Mouse (Mus musculus): ENCODE measurements around the gene Tbx10. TPM values are rescaled to one million over a fixed set of nuclear protein-coding genes. Genes with fewer than 3 reads are reported as not detected.

Tbx10 gene
- polyA plus RNA-seq (2012; rRNA removed), result 0.08 and 0.33 TPM in 2 replicates

DNA sequence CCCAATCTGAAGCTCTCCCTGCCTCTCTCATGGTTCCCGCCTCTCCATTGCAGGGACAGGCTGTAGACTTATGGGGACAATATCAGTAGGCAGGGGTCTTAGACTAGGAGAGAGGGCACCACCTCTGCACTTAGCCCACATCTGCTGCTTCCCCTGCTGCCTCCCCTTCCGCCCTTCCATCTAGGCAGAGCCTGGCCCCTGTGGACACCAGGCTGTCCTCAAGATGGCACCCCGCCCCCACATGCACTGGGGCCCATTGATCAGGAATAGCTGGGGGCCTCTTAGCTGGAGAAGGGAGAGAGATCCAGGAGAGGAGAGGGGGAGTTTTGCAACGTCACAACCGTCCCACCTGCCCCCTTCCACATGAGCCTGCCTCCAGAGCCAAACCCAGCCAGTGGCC lies at the start of gene Tbx10:
Tbx10 (plus strand) TSS at position 337 of the 400 bp plus-strand sequence.
- H3K4me1 ChIP-seq (ENCODE audit: control insufficient read depth, insufficient read depth, low read length), result no peaks in the 10 kb centered on the region
- no peak within 1 kb of the TSS for H3K27ac ChIP-seq (ENCODE audit: insufficient read depth, low read length)
- H3K4me3 ChIP-seq (replicated peaks; ENCODE audit: insufficient read depth, low read depth, low read length), result no peak within 1 kb of the TSS
- TF ChIP-seq POLR2A (IDR thresholded peaks at IDR 0.05; ENCODE audit: borderline replicate concordance, insufficient read depth, low read length) (no peak), CTCF (IDR thresholded peaks at IDR 0.05; ENCODE audit: borderline replicate concordance, insufficient read depth, low read depth, low read length) (no peak)
- WGBS, result 45% methylated on average over 5 of the region's 5 CpGs
- no peak for DNase-seq
- H3K27me3 ChIP-seq (ENCODE audit: control insufficient read depth, insufficient read depth, low read length), result no peaks in the 10 kb centered on the region

DNA sequence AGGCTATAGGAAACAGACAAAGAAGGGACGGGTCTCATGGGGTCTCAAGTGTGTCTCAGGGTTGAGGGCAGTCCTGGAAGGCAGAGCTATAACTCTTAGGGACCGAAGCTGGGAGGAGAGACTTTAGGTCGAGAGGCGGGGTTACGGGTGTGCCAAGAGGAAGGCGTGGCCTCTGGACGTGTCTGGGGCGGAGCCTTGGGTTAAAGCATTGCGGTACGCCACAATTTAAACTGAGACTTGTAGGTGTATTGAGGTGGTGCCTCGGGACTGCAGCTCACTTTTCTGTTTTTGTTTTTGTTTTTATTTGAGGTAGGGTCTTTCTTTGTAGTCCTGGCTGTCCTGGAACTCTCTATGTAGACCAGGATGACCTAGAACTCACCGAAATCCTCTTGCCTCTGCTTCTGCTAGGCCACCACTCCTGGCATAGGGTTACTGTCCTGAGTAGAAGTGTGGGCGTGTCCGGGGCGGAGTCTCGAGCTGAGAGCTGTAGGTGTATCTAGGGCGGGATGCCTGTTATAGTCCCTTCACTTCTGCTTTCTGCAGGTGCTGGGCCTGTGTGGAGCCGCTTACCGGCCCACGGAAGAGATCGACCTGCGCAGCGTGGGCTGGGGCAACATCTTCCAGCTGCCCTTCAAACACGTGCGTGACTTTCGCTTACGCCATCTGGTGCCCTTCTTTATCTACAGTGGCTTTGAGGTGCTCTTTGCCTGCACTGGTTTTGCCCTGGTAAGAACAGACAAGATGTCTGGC lies 49.4 kb upstream of the Tbx10 start:
- Histone ChIP-seq H3K4me1 (ENCODE audit: control insufficient read depth, insufficient read depth, low read length) (no peaks in the 10 kb centered on the region), H3K4me3 (replicated peaks; ENCODE audit: insufficient read depth, low read depth, low read length) (peak overlapping the region; percentile 27), H3K27ac (ENCODE audit: insufficient read depth, low read length) (no peak overlapping the region), H3K27me3 (ENCODE audit: control insufficient read depth, insufficient read depth, low read length) (no peaks in the 10 kb centered on the region)
- no peak for DNase-seq
- 27% methylated on average over 27 of the region's 27 CpGs for WGBS
- TF ChIP-seq POLR2A (IDR thresholded peaks at IDR 0.05; ENCODE audit: borderline replicate concordance, insufficient read depth, low read length), result no peak

DNA sequence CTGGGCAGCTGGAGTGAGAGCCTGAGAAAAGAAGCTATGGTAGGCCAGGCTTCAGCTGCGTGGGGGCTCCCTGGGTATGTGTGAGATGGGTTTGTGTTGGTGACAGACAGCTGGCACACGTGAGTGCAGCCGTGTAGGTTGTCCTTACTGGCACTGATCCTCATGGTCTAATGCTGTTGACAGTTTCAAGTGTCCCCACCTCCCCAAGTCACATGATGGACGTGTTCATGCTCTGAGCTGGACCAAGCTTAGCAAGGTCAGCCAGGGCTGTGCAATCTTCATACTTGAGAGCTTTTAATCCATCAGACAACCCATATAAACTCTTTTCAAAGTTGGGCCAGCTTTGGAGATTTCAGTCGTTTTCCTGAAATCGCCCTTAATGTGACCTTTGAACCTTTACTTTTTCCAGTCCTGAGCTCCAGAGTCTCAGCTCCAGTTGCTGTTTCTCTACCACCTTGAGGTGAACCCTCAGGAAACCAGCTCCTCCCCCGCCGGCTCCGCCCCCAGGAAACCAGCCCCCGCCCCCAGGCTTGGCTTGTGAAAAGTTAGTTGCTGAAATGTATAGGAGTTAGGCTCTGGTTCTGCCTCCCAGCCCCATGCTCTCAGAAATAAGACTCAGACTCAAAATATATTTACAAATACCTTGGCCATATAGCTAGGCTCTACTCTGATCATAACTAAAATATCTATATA lies 46.5 kb upstream of the Tbx10 start:
- no peaks in the 10 kb centered on the region for H3K27me3 ChIP-seq (ENCODE audit: control insufficient read depth, insufficient read depth, low read length)
- H3K4me3 ChIP-seq (replicated peaks; ENCODE audit: insufficient read depth, low read depth, low read length), result no peak overlapping the region
- no peak for DNase-seq
- no peaks in the 10 kb centered on the region for H3K4me1 ChIP-seq (ENCODE audit: control insufficient read depth, insufficient read depth, low read length)
- 37% methylated on average over 10 of the region's 10 CpGs for WGBS
- H3K27ac ChIP-seq (ENCODE audit: insufficient read depth, low read length), result no peak overlapping the region
- TF ChIP-seq POLR2A (IDR thresholded peaks at IDR 0.05; ENCODE audit: borderline replicate concordance, insufficient read depth, low read length) (no peak), CTCF (IDR thresholded peaks at IDR 0.05; ENCODE audit: borderline replicate concordance, insufficient read depth, low read depth, low read length) (no peak)

DNA sequence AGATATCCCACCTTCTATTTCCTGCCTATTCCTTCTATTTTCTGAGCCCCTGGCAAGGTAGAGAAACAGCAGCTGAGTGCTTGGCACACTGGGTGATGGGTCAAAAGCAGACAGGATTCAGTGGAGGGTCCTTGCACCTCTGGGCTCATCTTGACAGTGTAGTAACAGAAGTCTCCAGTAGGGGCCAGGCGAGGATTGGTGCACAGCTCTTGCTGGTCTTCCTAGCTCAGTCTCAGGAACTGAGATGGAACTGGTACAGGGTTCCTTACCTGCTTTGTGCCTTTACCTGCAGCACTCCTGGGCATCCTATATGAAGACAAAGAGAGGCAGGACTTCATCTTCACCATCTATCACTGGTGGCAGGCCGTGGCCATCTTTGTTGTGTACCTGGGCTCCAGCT lies 45.8 kb upstream of the Tbx10 start:
- DNase-seq, result peak; percentile 54 to 67
- Histone ChIP-seq H3K27ac (ENCODE audit: insufficient read depth, low read length) (no peak overlapping the region), H3K4me1 (ENCODE audit: control insufficient read depth, insufficient read depth, low read length) (no peaks in the 10 kb centered on the region), H3K27me3 (ENCODE audit: control insufficient read depth, insufficient read depth, low read length) (no peaks in the 10 kb centered on the region), H3K4me3 (replicated peaks; ENCODE audit: insufficient read depth, low read depth, low read length) (no peak overlapping the region)
- TF ChIP-seq POLR2A (IDR thresholded peaks at IDR 0.05; ENCODE audit: borderline replicate concordance, insufficient read depth, low read length), result no peak
- TF ChIP-seq CTCF (IDR thresholded peaks at IDR 0.05; ENCODE audit: borderline replicate concordance, insufficient read depth, low read depth, low read length), result peak; percentile 97
- WGBS, result 18% methylated on average over 2 of the region's 2 CpGs

DNA sequence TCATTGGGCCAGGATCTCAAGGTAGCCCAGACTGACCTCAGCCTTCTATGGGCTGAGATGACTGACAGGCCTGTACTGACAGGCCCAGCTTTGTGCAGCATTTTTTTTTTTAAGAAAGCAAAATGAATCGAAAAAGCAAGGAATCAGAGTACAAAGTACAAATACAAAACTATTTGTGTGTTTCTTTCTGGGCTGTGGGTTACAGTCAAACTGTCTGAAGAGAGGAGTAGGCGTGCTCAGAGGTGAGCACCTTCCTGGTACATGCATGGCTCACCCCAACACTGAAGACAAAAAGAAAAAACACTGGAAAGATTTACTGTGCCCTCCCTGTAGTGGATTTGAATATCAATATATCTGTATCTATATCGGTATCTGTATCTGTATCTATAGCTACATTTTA lies 44.7 kb upstream of the Tbx10 start:
- TF ChIP-seq POLR2A (IDR thresholded peaks at IDR 0.05; ENCODE audit: borderline replicate concordance, insufficient read depth, low read length) (no peak), CTCF (IDR thresholded peaks at IDR 0.05; ENCODE audit: borderline replicate concordance, insufficient read depth, low read depth, low read length) (no peak)
- no peak overlapping the region for H3K4me3 ChIP-seq (replicated peaks; ENCODE audit: insufficient read depth, low read depth, low read length)
- no peaks in the 10 kb centered on the region for H3K4me1 ChIP-seq (ENCODE audit: control insufficient read depth, insufficient read depth, low read length)
- DNase-seq, result no peak
- 79% methylated on average over 3 of the region's 3 CpGs for WGBS
- no peak overlapping the region for H3K27ac ChIP-seq (ENCODE audit: insufficient read depth, low read length)
- no peaks in the 10 kb centered on the region for H3K27me3 ChIP-seq (ENCODE audit: control insufficient read depth, insufficient read depth, low read length)

DNA sequence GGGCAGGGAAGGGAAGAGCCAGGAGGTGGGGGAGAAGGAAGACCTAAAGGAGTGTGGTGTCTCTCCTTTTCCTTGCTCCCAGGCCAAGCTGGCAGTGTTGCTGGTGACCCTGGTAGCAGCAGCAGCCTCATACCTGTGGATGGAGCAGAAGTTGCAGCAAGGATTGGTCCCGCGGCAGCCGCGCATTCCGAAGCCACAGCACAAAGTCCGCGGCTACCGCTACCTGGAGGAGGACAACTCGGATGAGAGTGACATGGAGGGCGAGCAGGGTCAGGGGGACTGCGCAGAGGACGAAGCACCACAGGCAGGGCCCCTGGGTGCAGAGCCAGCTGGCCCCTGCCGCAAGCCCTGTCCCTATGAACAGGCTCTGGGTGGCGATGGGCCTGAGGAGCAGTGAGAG lies 44.0 kb upstream of the Tbx10 start:
- DNase-seq, result no peak
- H3K4me3 ChIP-seq (replicated peaks; ENCODE audit: insufficient read depth, low read depth, low read length), result no peak overlapping the region
- WGBS, result 75% methylated on average over 14 of the region's 14 CpGs
- no peak for TF ChIP-seq POLR2A (IDR thresholded peaks at IDR 0.05; ENCODE audit: borderline replicate concordance, insufficient read depth, low read length)
- no peak for TF ChIP-seq CTCF (IDR thresholded peaks at IDR 0.05; ENCODE audit: borderline replicate concordance, insufficient read depth, low read depth, low read length)
- no peaks in the 10 kb centered on the region for H3K4me1 ChIP-seq (ENCODE audit: control insufficient read depth, insufficient read depth, low read length)
- no peak overlapping the region for H3K27ac ChIP-seq (ENCODE audit: insufficient read depth, low read length)
- H3K27me3 ChIP-seq (ENCODE audit: control insufficient read depth, insufficient read depth, low read length), result no peaks in the 10 kb centered on the region

DNA sequence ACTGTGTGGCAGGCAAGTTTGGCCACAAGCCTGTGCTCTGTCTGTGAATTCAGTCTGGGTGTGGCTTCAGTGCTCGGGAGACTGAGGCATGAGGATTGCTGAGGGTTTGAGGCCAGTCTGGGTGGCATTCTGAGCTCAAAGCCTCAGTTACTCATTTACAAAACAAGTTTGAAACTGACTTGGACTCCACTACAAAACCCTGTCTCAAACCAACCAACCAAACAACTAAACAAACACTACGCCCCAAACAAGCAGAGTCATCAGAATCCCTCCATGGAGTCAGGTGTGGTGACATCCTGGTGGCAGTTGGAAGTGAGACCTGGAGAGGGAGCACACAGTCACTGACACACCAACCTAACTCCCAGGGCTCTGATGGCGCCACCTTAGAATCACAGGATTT lies 42.2 kb upstream of the Tbx10 start:
- WGBS, result 73% methylated on average over 3 of the region's 3 CpGs
- no peak overlapping the region for H3K4me3 ChIP-seq (replicated peaks; ENCODE audit: insufficient read depth, low read depth, low read length)
- TF ChIP-seq CTCF (IDR thresholded peaks at IDR 0.05; ENCODE audit: borderline replicate concordance, insufficient read depth, low read depth, low read length), result no peak
- no peak for TF ChIP-seq POLR2A (IDR thresholded peaks at IDR 0.05; ENCODE audit: borderline replicate concordance, insufficient read depth, low read length)
- H3K27me3 ChIP-seq (ENCODE audit: control insufficient read depth, insufficient read depth, low read length), result no peaks in the 10 kb centered on the region
- no peaks in the 10 kb centered on the region for H3K4me1 ChIP-seq (ENCODE audit: control insufficient read depth, insufficient read depth, low read length)
- no peak for DNase-seq
- no peak overlapping the region for H3K27ac ChIP-seq (ENCODE audit: insufficient read depth, low read length)

DNA sequence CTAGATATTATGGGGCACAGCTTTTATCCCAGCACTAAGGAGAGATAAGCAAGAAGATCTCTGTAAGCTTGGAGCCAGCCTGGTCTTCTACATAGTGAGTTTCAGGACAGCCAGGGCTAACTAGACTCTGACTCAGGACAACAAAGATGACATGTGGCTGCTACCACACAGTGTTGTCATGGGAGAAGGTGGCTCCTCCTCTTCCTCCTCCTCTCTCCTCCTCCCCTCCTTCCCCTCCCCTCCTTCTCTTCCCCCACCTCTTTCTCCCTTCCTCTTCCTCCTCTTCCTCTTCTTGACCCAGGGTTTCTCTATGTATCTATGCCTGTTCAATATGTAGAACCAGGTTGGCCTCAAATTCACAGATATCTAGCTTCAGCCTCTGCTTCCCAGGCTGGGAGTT lies 41.1 kb upstream of the Tbx10 start:
- H3K4me3 ChIP-seq (replicated peaks; ENCODE audit: insufficient read depth, low read depth, low read length), result no peak overlapping the region
- TF ChIP-seq POLR2A (IDR thresholded peaks at IDR 0.05; ENCODE audit: borderline replicate concordance, insufficient read depth, low read length) (no peak), CTCF (IDR thresholded peaks at IDR 0.05; ENCODE audit: borderline replicate concordance, insufficient read depth, low read depth, low read length) (no peak)
- no peaks in the 10 kb centered on the region for H3K27me3 ChIP-seq (ENCODE audit: control insufficient read depth, insufficient read depth, low read length)
- peaks cover 3% of the 10 kb centered on the region; the same call in 1 of the 2 replicates for H3K4me1 ChIP-seq (ENCODE audit: control insufficient read depth, insufficient read depth, low read length)
- no peak overlapping the region for H3K27ac ChIP-seq (ENCODE audit: insufficient read depth, low read length)
- no peak for DNase-seq
